Mouse (Mus musculus): ENCODE measurements around the gene Gm3248. TPM values are rescaled to one million over a fixed set of nuclear protein-coding genes. Genes with fewer than 3 reads are reported as not detected.
"Not testable (repeated sequence)": the region's sequence is repeated elsewhere in the genome, so short reads cannot be mapped to it uniquely, and the experiment has no call there.

Gm3248 gene
- 0.27 and 0.42 TPM in 2 replicates for polyA plus RNA-seq (2015; fragmentation: Nextera tagmentation; extraction: Ambion mirVana)

DNA sequence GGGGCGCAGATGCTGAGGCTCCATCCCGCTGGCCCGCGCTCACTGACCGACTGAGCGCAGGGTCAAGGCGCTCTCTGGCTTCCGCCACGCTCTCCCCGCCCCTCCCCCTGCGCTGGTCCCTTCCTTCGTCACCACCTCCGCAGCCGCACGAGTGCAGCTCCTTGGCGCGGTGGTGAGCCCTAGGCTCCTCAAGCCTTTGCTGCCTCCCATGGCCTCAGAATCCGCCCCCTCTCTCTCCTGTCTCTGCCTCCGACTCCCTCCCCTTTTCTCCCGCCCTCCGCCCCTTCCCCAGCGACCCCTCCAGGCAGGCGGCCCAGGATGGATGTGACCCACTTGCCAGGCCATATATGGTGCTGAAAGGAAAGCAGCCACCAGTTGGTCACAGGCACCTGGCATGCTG lies at the start of gene Gm3248:
TSS of gene Gm3248 (minus strand) at position 111 of the 400 bp plus-strand sequence.
- not testable (repeated sequence) for ATAC-seq (ENCODE audit: insufficient number of reproducible peaks, low FRiP score, low TSS enrichment, low read depth); H3K9ac ChIP-seq; H3K27ac ChIP-seq (replicated peaks); H3K4me1 ChIP-seq; H3K9me3 ChIP-seq (replicated peaks); H3K36me3 ChIP-seq; H3K27me3 ChIP-seq
- Histone ChIP-seq H3K4me3 (replicated peaks) (peak within 1 kb of the TSS; percentile 42), H3K4me2 (replicated peaks) (peak within 1 kb of the TSS; percentile 74)
- 2% methylated on average over 20 of the region's 23 CpGs for WGBS

DNA sequence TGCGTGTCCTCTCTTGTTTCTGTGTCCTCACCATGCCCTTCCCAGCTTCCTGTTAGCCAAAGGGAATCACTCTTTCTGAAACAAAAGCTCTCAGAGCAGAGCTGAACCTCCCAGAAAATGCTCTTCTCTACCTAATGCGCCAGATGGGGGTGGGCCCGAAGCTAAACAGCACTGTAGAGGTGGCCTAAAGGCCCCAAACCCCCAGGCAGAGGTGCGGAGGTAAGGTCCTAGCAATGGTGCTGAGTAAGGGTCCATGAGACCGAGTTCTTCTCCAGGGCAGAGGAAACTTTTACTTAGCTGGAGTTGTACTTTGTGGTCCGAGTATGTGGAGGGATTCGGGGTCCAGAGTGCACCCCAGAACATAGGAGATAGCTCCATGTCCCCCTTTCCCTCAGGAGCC lies 25.6 kb upstream of the Gm3248 start:
- not testable (repeated sequence) for H3K27ac ChIP-seq (replicated peaks); H3K4me1 ChIP-seq; H3K4me3 ChIP-seq (replicated peaks); H3K36me3 ChIP-seq; H3K9ac ChIP-seq; H3K4me2 ChIP-seq (replicated peaks); H3K27me3 ChIP-seq; ATAC-seq (ENCODE audit: insufficient number of reproducible peaks, low FRiP score, low TSS enrichment, low read depth); H3K9me3 ChIP-seq (replicated peaks)
- WGBS: 75% methylated on average over 7 of the region's 7 CpGs

GRCm38 (mm10) chr14:5979037-5979436 lies 17.5 kb upstream of the Gm3248 start, which contains the start of gene Gm3453:
TSS of gene Gm3453 (minus strand) at chr14:5979137.
- H3K9me3 ChIP-seq (replicated peaks): not testable (repeated sequence)

DNA sequence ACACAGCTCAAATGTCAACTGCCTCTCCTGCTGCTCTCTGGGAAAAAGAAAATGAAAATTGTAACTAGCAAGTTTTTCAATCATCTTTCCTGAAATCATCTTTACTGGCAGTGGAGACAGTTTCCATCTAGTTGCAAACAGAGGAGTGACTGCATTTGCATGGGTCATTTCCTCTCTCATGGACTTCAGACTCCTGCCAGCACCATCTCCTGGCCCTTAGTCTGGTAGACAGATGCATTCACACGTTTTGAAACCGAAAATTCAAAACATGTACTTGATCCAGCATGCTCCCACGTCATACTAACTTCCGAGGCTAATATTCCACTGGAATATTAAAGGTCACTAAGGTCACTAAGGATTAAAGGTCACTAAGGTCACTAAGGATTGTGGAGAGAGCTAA lies 896 bp upstream of the Gm3248 start:
- 18% methylated on average over 4 of the region's 4 CpGs for WGBS
- H3K4me3 ChIP-seq (replicated peaks); H3K4me1 ChIP-seq; H3K36me3 ChIP-seq; ATAC-seq (ENCODE audit: insufficient number of reproducible peaks, low FRiP score, low TSS enrichment, low read depth); H3K27ac ChIP-seq (replicated peaks); H3K9me3 ChIP-seq (replicated peaks); H3K9ac ChIP-seq; H3K27me3 ChIP-seq; H3K4me2 ChIP-seq (replicated peaks): not testable (repeated sequence)

More at GRCm38 (mm10) chr14:5979037-5979436, 17.5 kb upstream of the Gm3248 start, which contains the start of gene Gm3453:
- ATAC-seq (ENCODE audit: insufficient number of reproducible peaks, low FRiP score, low TSS enrichment, low read depth); H3K4me2 ChIP-seq (replicated peaks); H3K9ac ChIP-seq; H3K4me1 ChIP-seq; H3K4me3 ChIP-seq (replicated peaks); H3K36me3 ChIP-seq; H3K27ac ChIP-seq (replicated peaks); H3K27me3 ChIP-seq: not testable (repeated sequence)
- 54% methylated on average over 2 of the region's 2 CpGs for WGBS

DNA sequence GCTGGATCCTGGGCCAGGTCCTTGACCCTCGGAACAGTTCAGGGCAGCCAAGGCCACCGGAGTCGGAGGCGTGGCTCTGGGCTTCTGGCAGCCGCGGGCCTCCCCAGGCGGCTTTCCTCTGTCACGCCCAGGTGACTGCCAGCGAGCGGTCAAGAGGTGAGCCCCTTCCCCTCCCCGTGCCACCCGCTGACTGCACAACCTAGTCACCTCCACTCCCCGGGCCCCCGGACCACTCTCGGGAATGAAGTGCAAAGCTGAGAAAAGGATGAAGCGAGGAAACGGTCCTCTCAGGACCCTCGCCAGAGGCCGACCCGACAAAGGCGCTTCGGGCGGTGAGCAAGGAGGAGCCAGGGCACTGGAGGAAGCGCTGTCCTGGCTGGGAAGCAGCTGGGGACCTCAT lies 443 bp downstream of the Gm3248 start:
- H3K9me3 ChIP-seq (replicated peaks); H3K4me1 ChIP-seq; H3K9ac ChIP-seq; H3K27me3 ChIP-seq; H3K27ac ChIP-seq (replicated peaks); ATAC-seq (ENCODE audit: insufficient number of reproducible peaks, low FRiP score, low TSS enrichment, low read depth); H3K36me3 ChIP-seq: not testable (repeated sequence)
- under 1% methylated on average over 23 of the region's 24 CpGs for WGBS
- H3K4me3 ChIP-seq (replicated peaks): peak overlapping the region; percentile 42
- peak overlapping the region; percentile 74 for H3K4me2 ChIP-seq (replicated peaks)

GRCm38 (mm10) chr14:5960479-5960878 lies 1.1 kb downstream of the Gm3248 start:
- not testable (repeated sequence) for H3K27me3 ChIP-seq; ATAC-seq (ENCODE audit: insufficient number of reproducible peaks, low FRiP score, low TSS enrichment, low read depth); H3K27ac ChIP-seq (replicated peaks); H3K4me2 ChIP-seq (replicated peaks); H3K36me3 ChIP-seq; H3K4me3 ChIP-seq (replicated peaks); H3K9me3 ChIP-seq (replicated peaks); H3K9ac ChIP-seq; H3K4me1 ChIP-seq
- WGBS: 14% methylated on average over 6 of the region's 10 CpGs

DNA sequence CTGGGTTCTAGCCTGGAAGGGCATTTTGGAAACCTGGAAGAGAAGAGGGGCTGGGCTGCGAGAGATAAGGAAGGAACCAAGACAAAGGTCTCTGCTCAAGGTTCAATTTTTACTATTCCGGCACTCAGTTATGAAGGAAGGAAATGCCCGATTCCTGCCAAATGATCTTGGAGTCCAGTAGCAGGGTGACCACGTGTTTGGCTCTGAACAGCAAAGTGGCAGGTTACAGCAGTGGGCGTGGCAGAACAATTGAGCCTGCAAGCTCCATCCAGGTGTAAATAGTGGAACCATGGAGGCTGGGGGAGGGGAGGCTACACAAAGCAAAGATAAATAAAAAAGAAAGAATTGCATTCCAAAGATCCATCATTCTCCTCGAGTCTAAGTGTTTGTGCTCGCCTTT lies 38.3 kb downstream of the Gm3248 start:
- ATAC-seq (ENCODE audit: insufficient number of reproducible peaks, low FRiP score, low TSS enrichment, low read depth); H3K27ac ChIP-seq (replicated peaks): not testable (repeated sequence)
- 75% methylated on average over 7 of the region's 7 CpGs for WGBS

GRCm38 (mm10) chr14:5918330-5918942 lies 43.1 kb downstream of the Gm3248 start:
- not testable (repeated sequence) for H3K27ac ChIP-seq (replicated peaks); H3K4me3 ChIP-seq (replicated peaks); ATAC-seq (ENCODE audit: insufficient number of reproducible peaks, low FRiP score, low TSS enrichment, low read depth); H3K36me3 ChIP-seq; H3K9me3 ChIP-seq (replicated peaks); H3K4me2 ChIP-seq (replicated peaks); H3K9ac ChIP-seq; H3K4me1 ChIP-seq; H3K27me3 ChIP-seq
- WGBS: 80% methylated on average over 4 of the region's 4 CpGs

More for the DNA sequence above, 38.3 kb downstream of the Gm3248 start:
- not testable (repeated sequence) for H3K36me3 ChIP-seq; H3K9ac ChIP-seq; H3K4me2 ChIP-seq (replicated peaks); H3K4me3 ChIP-seq (replicated peaks); H3K9me3 ChIP-seq (replicated peaks); H3K27me3 ChIP-seq; H3K4me1 ChIP-seq

DNA sequence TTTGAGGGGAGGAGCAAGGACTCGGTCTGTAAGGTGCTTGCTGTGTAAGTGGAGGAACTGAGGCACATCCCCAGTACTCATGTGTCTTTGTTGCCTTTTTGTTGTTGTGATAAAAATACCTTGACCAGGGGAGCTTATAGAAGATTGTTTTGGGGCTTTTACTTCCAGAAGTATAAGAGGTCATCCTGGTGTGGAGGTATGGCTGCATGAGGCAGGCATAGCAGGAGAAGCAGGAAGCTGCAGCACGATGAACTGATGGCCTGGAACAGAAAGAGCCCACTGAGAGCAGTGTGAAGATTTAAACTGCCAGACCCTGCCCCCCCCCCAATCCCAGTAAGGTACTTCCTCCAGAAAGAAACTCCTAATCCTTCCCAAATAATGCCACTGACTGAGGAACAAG lies 47.8 kb downstream of the Gm3248 start:
- not testable (repeated sequence) for H3K27ac ChIP-seq (replicated peaks); H3K4me3 ChIP-seq (replicated peaks); H3K4me1 ChIP-seq; H3K36me3 ChIP-seq; H3K4me2 ChIP-seq (replicated peaks); H3K9ac ChIP-seq; H3K27me3 ChIP-seq; H3K9me3 ChIP-seq (replicated peaks); ATAC-seq (ENCODE audit: insufficient number of reproducible peaks, low FRiP score, low TSS enrichment, low read depth)
- WGBS: 65% methylated on average over 2 of the region's 2 CpGs

Other genes starting within 250 kb of the Gm3248 start
- gene Gm3373, start 220.2 kb downstream of the Gm3248 start, polyA plus RNA-seq (2015; fragmentation: Nextera tagmentation; extraction: Ambion mirVana): not detected in 2 replicates
- gene Gm3383, start 153.8 kb downstream of the Gm3248 start, polyA plus RNA-seq (2015; fragmentation: Nextera tagmentation; extraction: Ambion mirVana): 0.47 and 0.59 TPM in 2 replicates
- gene Gm3424, start 131.4 kb downstream of the Gm3248 start, polyA plus RNA-seq (2015; fragmentation: Nextera tagmentation; extraction: Ambion mirVana): not detected in 2 replicates
- 0.19 and 0.29 TPM in 2 replicates for gene Gm8237, start 81.4 kb downstream of the Gm3248 start, polyA plus RNA-seq (2015; fragmentation: Nextera tagmentation; extraction: Ambion mirVana)
- gene Gm3453, start 17.4 kb upstream of the Gm3248 start, polyA plus RNA-seq (2015; fragmentation: Nextera tagmentation; extraction: Ambion mirVana): not detected in 2 replicates
- not detected in 2 replicates for gene Gm6337, start 96.5 kb upstream of the Gm3248 start, polyA plus RNA-seq (2015; fragmentation: Nextera tagmentation; extraction: Ambion mirVana)
- 1.4 and 1.9 TPM in 2 replicates for gene Gm8206, start 132.2 kb upstream of the Gm3248 start, polyA plus RNA-seq (2015; fragmentation: Nextera tagmentation; extraction: Ambion mirVana)
- 1.2 TPM in 2 replicates for gene Gm3468, start 146.9 kb upstream of the Gm3248 start, polyA plus RNA-seq (2015; fragmentation: Nextera tagmentation; extraction: Ambion mirVana)
- gene Gm3476, start 164.1 kb upstream of the Gm3248 start, polyA plus RNA-seq (2015; fragmentation: Nextera tagmentation; extraction: Ambion mirVana): not detected in 2 replicates